Mouse (Mus musculus): ENCODE data around the gene Nagpa. TPM values are rescaled to one million over a fixed set of nuclear protein-coding genes. Genes with fewer than 3 reads are reported as not detected.

The Nagpa gene
- polyA plus RNA-seq, 1 experiment = 12.0 TPM

GRCm38 (mm10) chr16:5168038-5168437, 35.8 kb downstream of the Nagpa start:
- Histone ChIP-seq H3ac (ENCODE audit: control insufficient read depth, insufficient read length) (no peak overlapping the region), H3K4me2 (ENCODE audit: low read depth) (no peak overlapping the region), H3K36me3 (ENCODE audit: control insufficient read depth, insufficient read depth) (no peaks in the 10 kb centered on the region), H3K4me3 (no peak overlapping the region), H3K79me2 (ENCODE audit: control insufficient read depth, insufficient read depth) (no peaks in the 10 kb centered on the region), H3K27me3 (ENCODE audit: control insufficient read depth, insufficient read depth, insufficient read length) (no peaks in the 10 kb centered on the region)
- TF ChIP-seq POLR2A (IDR thresholded peaks at IDR 0.05; ENCODE audit: insufficient read length, low read depth) (no peak), TCF3 (IDR thresholded peaks at IDR 0.05; ENCODE audit: insufficient read length, low read depth) (no peak), MYOG (IDR thresholded peaks at IDR 0.05; ENCODE audit: control insufficient read depth in 1 of 3, insufficient read depth in 1 of 3, insufficient read length in 2 of 3, low read depth in 2 of 3) (no peak), MYOD1 (IDR thresholded peaks at IDR 0.05; ENCODE audit: control insufficient read depth in 1 of 3, insufficient read length in 2 of 3, low read depth in 2 of 3) (no peak), E2F4 (IDR thresholded peaks at IDR 0.05; ENCODE audit: insufficient read depth) (no peak), TCF12 (IDR thresholded peaks at IDR 0.05; ENCODE audit: insufficient read depth, poor library complexity, severe bottlenecking) (no peak), CEBPB (IDR thresholded peaks at IDR 0.05; ENCODE audit: insufficient read depth, poor library complexity, severe bottlenecking) (no peak), REST (IDR thresholded peaks at IDR 0.05; ENCODE audit: insufficient read depth, insufficient read length) (no peak), MAX (IDR thresholded peaks at IDR 0.05; ENCODE audit: low read depth) (no peak), SRF (IDR thresholded peaks at IDR 0.05; ENCODE audit: control insufficient read depth, insufficient read length, low read depth) (no peak), POLR2AphosphoS2 (IDR thresholded peaks at IDR 0.05; ENCODE audit: insufficient read length, low read depth) (no peak), USF1 (IDR thresholded peaks at IDR 0.05; ENCODE audit: low read depth) (no peak)

DNA sequence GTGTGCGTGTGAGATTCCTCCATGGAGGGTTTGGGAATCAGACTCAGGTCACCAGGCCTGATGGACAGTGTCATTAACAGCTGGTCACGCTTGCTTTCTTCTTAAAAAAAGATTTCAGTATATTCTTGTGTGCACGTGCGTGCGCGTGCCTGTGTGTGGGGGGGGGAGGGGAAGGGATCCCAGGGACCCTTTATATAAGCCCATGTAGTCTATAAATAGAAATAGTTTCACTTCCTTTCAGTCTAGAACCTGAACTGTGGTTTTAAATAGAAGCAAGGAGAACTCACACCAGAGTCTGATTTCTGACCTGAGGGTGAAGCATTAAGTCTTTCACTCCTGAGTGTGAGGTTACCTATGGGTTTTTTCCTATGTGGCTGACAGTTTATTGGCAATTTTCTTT, 39.5 kb downstream of the Nagpa start:
- no peak overlapping the region for H3K4me3 ChIP-seq
- H3K4me2 ChIP-seq (ENCODE audit: low read depth) = no peak overlapping the region
- peaks cover 8% of the 10 kb centered on the region for H3K27me3 ChIP-seq (ENCODE audit: control insufficient read depth, insufficient read depth, insufficient read length)
- H3K36me3 ChIP-seq (ENCODE audit: control insufficient read depth, insufficient read depth) = no peaks in the 10 kb centered on the region
- H3ac ChIP-seq (ENCODE audit: control insufficient read depth, insufficient read length) = no peak overlapping the region
- no peaks in the 10 kb centered on the region for H3K79me2 ChIP-seq (ENCODE audit: control insufficient read depth, insufficient read depth)
- TF ChIP-seq MAX (IDR thresholded peaks at IDR 0.05; ENCODE audit: low read depth) = no peak

GRCm38 (mm10) chr16:5159248-5159647, 44.6 kb downstream of the Nagpa start:
- Histone ChIP-seq H3K36me3 (ENCODE audit: control insufficient read depth, insufficient read depth) (no peaks in the 10 kb centered on the region), H3ac (ENCODE audit: control insufficient read depth, insufficient read length) (no peak overlapping the region), H3K4me3 (no peak overlapping the region), H3K27me3 (ENCODE audit: control insufficient read depth, insufficient read depth, insufficient read length) (peaks cover 19% of the 10 kb centered on the region), H3K4me2 (ENCODE audit: low read depth) (peak overlapping the region; percentile 42), H3K79me2 (ENCODE audit: control insufficient read depth, insufficient read depth) (no peaks in the 10 kb centered on the region)
- TF ChIP-seq TCF12 (IDR thresholded peaks at IDR 0.05; ENCODE audit: insufficient read depth, poor library complexity, severe bottlenecking) = peak; percentile 70
- TF ChIP-seq MYOD1 (IDR thresholded peaks at IDR 0.05; ENCODE audit: control insufficient read depth in 1 of 3, insufficient read length in 2 of 3, low read depth in 2 of 3) = peak; percentile 79 to 94 (median 91)
- peak; percentile 44 to 86 (median 83) for TF ChIP-seq MYOG (IDR thresholded peaks at IDR 0.05; ENCODE audit: control insufficient read depth in 1 of 3, insufficient read depth in 1 of 3, insufficient read length in 2 of 3, low read depth in 2 of 3)
- TF ChIP-seq POLR2AphosphoS2 (IDR thresholded peaks at IDR 0.05; ENCODE audit: insufficient read length, low read depth) = no peak

- Histone ChIP-seq H3K36me3 (ENCODE audit: control insufficient read depth, insufficient read depth) (no peaks in the 10 kb centered on the region), H3K79me2 (ENCODE audit: control insufficient read depth, insufficient read depth) (no peaks in the 10 kb centered on the region), H3K4me3 (no peak overlapping the region), H3K27me3 (ENCODE audit: control insufficient read depth, insufficient read depth, insufficient read length) (peaks cover 19% of the 10 kb centered on the region), H3ac (ENCODE audit: control insufficient read depth, insufficient read length) (no peak overlapping the region), H3K4me2 (ENCODE audit: low read depth) (no peak overlapping the region)
- TF ChIP-seq E2F4 (IDR thresholded peaks at IDR 0.05; ENCODE audit: insufficient read depth) (no peak), POLR2A (IDR thresholded peaks at IDR 0.05; ENCODE audit: insufficient read length, low read depth) (no peak), POLR2AphosphoS2 (IDR thresholded peaks at IDR 0.05; ENCODE audit: insufficient read length, low read depth) (no peak), TCF3 (IDR thresholded peaks at IDR 0.05; ENCODE audit: insufficient read length, low read depth) (no peak), USF1 (IDR thresholded peaks at IDR 0.05; ENCODE audit: low read depth) (no peak), SRF (IDR thresholded peaks at IDR 0.05; ENCODE audit: control insufficient read depth, insufficient read length, low read depth) (no peak), MAX (IDR thresholded peaks at IDR 0.05; ENCODE audit: low read depth) (no peak), MYOD1 (IDR thresholded peaks at IDR 0.05; ENCODE audit: control insufficient read depth in 1 of 3, insufficient read length in 2 of 3, low read depth in 2 of 3) (no peak), TCF12 (IDR thresholded peaks at IDR 0.05; ENCODE audit: insufficient read depth, poor library complexity, severe bottlenecking) (no peak), CEBPB (IDR thresholded peaks at IDR 0.05; ENCODE audit: insufficient read depth, poor library complexity, severe bottlenecking) (no peak)
These were observed 46.7 kb downstream of the Nagpa start for GRCm38 (mm10) chr16:5157113-5157512.

DNA sequence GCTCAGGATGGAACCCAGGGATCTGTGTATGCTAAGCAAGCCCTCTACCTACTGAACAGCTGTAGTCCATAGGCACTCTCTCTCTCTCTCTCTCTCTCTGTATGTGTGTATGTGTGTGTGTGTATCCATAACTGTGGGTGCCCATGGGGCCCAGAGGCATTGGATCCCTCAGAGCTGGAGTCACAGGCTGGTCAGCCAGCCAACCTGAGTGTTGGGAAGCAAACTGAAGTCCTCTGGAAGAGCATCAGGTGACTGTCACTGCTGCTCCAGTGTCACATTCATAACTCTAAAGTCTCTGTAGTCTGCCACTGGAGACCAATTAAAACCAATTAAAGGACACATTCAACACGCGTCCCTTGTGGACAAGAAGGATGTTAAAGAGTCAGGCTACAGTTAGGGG, 47.3 kb downstream of the Nagpa start:
- TF ChIP-seq CEBPB (IDR thresholded peaks at IDR 0.05; ENCODE audit: insufficient read depth, poor library complexity, severe bottlenecking) (no peak), POLR2A (IDR thresholded peaks at IDR 0.05; ENCODE audit: insufficient read length, low read depth) (no peak), E2F4 (IDR thresholded peaks at IDR 0.05; ENCODE audit: insufficient read depth) (no peak), TCF3 (IDR thresholded peaks at IDR 0.05; ENCODE audit: insufficient read length, low read depth) (no peak), REST (IDR thresholded peaks at IDR 0.05; ENCODE audit: insufficient read depth, insufficient read length) (no peak), USF1 (IDR thresholded peaks at IDR 0.05; ENCODE audit: low read depth) (no peak), POLR2AphosphoS2 (IDR thresholded peaks at IDR 0.05; ENCODE audit: insufficient read length, low read depth) (no peak), SRF (IDR thresholded peaks at IDR 0.05; ENCODE audit: control insufficient read depth, insufficient read length, low read depth) (no peak), MAX (IDR thresholded peaks at IDR 0.05; ENCODE audit: low read depth) (no peak), TCF12 (IDR thresholded peaks at IDR 0.05; ENCODE audit: insufficient read depth, poor library complexity, severe bottlenecking) (no peak), MYOD1 (IDR thresholded peaks at IDR 0.05; ENCODE audit: control insufficient read depth in 1 of 3, insufficient read length in 2 of 3, low read depth in 2 of 3) (no peak), MYOG (IDR thresholded peaks at IDR 0.05; ENCODE audit: control insufficient read depth in 1 of 3, insufficient read depth in 1 of 3, insufficient read length in 2 of 3, low read depth in 2 of 3) (no peak)
- H3K4me3 ChIP-seq = no peak overlapping the region

More for the DNA sequence above, 47.3 kb downstream of the Nagpa start:
- no peaks in the 10 kb centered on the region for H3K79me2 ChIP-seq (ENCODE audit: control insufficient read depth, insufficient read depth)
- peaks cover 19% of the 10 kb centered on the region for H3K27me3 ChIP-seq (ENCODE audit: control insufficient read depth, insufficient read depth, insufficient read length)
- no peaks in the 10 kb centered on the region for H3K36me3 ChIP-seq (ENCODE audit: control insufficient read depth, insufficient read depth)
- H3K4me2 ChIP-seq (ENCODE audit: low read depth) = no peak overlapping the region
- no peak overlapping the region for H3ac ChIP-seq (ENCODE audit: control insufficient read depth, insufficient read length)
